Comparison of ENCODE assay signal across 8 mouse cellular contexts in the genomic region with DNA sequence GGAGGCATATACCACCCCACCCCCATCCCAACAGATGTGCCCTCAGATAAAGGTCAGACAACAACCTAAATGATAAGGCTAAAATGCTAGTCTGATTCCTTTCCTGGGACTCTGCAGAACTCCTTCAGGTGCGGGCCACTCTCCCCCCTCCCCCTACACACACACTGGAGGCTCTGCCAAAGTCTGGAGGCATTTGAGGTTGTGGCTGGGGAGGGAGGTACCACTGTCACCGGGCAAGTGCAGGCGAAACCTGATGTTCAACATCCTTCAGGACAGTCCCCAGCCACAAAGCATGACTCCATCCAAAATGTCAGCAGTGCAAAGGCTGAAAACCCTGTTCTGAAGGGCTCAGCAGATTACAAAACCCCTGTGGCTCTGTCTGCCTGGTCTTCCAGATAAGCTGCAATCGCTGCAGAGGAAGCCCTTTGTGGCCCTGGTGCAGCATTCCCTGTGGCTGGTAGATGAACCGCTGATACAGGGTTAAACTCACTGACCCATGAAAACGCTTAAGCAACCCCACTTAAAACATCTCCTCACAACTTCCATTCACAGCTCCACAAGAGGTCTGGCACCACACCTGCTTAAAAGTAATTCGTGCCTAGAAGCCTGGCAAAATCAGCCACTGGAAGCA.
A peak's percentile ranks its signal among the peaks of the same experiment; 100 is the strongest.
DNase-seq lines count a peak whose midpoint lies in the region; ATAC-seq lines count a peak whose summit lies in the region.

No protein-coding gene starts in this region.

- no peaks in the 10 kb centered on the region for H3K9me3 ChIP-seq in heart, embryonic 11.5 days (replicated peaks; ENCODE audit: control insufficient read depth, low read length)
- no peaks in the 10 kb centered on the region for H3K9me3 ChIP-seq in embryonic facial prominence, embryonic 10.5 days
- H3K9me3 ChIP-seq in intestine, embryonic 16.5 days (ENCODE audit: control insufficient read depth, low read length), result no peaks in the 10 kb centered on the region

- H3K27ac ChIP-seq in heart, embryonic 11.5 days (ENCODE audit: low read depth, low read length), result peak overlapping the region; percentile 65
- peak overlapping the region; percentile 71 for H3K27ac ChIP-seq in embryonic facial prominence, embryonic 10.5 days (replicated peaks)
- H3K27ac ChIP-seq in intestine, embryonic 16.5 days (ENCODE audit: low read length), result peak overlapping the region; percentile 21; the same call in 1 of the 2 replicates

- intact Hi-C loops in left cerebral cortex, postnatal 10 days (cut with DNase I), result no loop called here

- WGBS in heart, embryonic 11.5 days (ENCODE audit: insufficient replicate concordance), result 2% methylated on average over 7 of the region's 7 CpGs
- WGBS in embryonic facial prominence, embryonic 10.5 days, result 1% methylated on average over 7 of the region's 7 CpGs
- WGBS in intestine, embryonic 16.5 days, result 20% methylated on average over 7 of the region's 7 CpGs

- peaks cover 65% of the 10 kb centered on the region for H3K4me1 ChIP-seq in heart, embryonic 11.5 days (ENCODE audit: control insufficient read depth, insufficient read depth, low read length)
- peaks cover 63% of the 10 kb centered on the region for H3K4me1 ChIP-seq in embryonic facial prominence, embryonic 10.5 days
- H3K4me1 ChIP-seq in intestine, embryonic 16.5 days (ENCODE audit: control insufficient read depth, insufficient read depth, low read length), result peaks cover 44% of the 10 kb centered on the region

- ATAC-seq in heart, embryonic 11.5 days (replicated peaks; ENCODE audit: insufficient number of reproducible peaks, low FRiP score, low TSS enrichment), result no peak; the same call in 1 of the 2 replicates
- no peak for ATAC-seq in intestine, embryonic 16.5 days

- no peaks in the 10 kb centered on the region for H3K27me3 ChIP-seq in heart, embryonic 11.5 days (ENCODE audit: control insufficient read depth, insufficient read depth, low read length)
- 0 out of 2 replicates have a peak, but pooled peaks cover 6% of the 10 kb centered on the region for H3K27me3 ChIP-seq in embryonic facial prominence, embryonic 10.5 days (replicated peaks; ENCODE audit: low read depth, poor library complexity, severe bottlenecking)
- H3K27me3 ChIP-seq in intestine, embryonic 16.5 days (replicated peaks; ENCODE audit: control insufficient read depth, insufficient read depth, low read length), result no peaks in the 10 kb centered on the region

- peak overlapping the region; percentile 63 for H3K4me2 ChIP-seq in heart, embryonic 11.5 days
- H3K4me2 ChIP-seq in intestine, embryonic 16.5 days (ENCODE audit: low read depth, low read length), result peak overlapping the region; percentile 67

- H3K9ac ChIP-seq in heart, embryonic 11.5 days (ENCODE audit: low read depth, low read length), result peak overlapping the region; percentile 34; the same call in 1 of the 2 replicates
- 0 out of 2 replicates have a peak overlapping the region, but pooled peaks have one; percentile 30 for H3K9ac ChIP-seq in intestine, embryonic 16.5 days (ENCODE audit: low read depth, low read length)

- DNase-seq in heart, adult 8-10 months (ENCODE audit: low spot score), result no peak
- DNase-seq in embryonic facial prominence, embryonic 10.5 days (ENCODE audit: low spot score), result peak; percentile 39
- peak; percentile 66 to 76 for DNase-seq in lung, adult 18-20 months
- DNase-seq in retina, postnatal 1 day, result peak; percentile 62
- DNase-seq in left cerebral cortex, postnatal 10 days (ENCODE audit: extremely low spot score in 1 of 2, low spot score in 2 of 2), result no peak
- DNase-seq in right cerebral cortex, adult 2 months (ENCODE audit: low spot score in 2 of 2), result no peak

- no peaks in the 10 kb centered on the region for H3K36me3 ChIP-seq in heart, embryonic 11.5 days (ENCODE audit: control insufficient read depth, insufficient read depth, low read length)
- H3K36me3 ChIP-seq in embryonic facial prominence, embryonic 10.5 days (replicated peaks), result no peaks in the 10 kb centered on the region; the same call in 1 of the 2 replicates
- H3K36me3 ChIP-seq in intestine, embryonic 16.5 days (ENCODE audit: control insufficient read depth, insufficient read depth, low read length), result no peaks in the 10 kb centered on the region

- H3K4me3 ChIP-seq in heart, embryonic 11.5 days (ENCODE audit: low read depth, low read length), result peak overlapping the region; percentile 21
- H3K4me3 ChIP-seq in embryonic facial prominence, embryonic 10.5 days, result peak overlapping the region; percentile 58
- peak overlapping the region; percentile 50 for H3K4me3 ChIP-seq in intestine, embryonic 16.5 days (ENCODE audit: low read length)

Comparison
In these comparisons a context has a peak if more than half of its experiments do, and no peak if none do; other contexts are left out.
1. H3K27ac ChIP-seq: peak in every context shown above with its lines; median percentile 71 in embryonic facial prominence, embryonic 10.5 days; 65 in heart, embryonic 11.5 days; 21 in intestine, embryonic 16.5 days.
2. DNase-seq: peak in embryonic facial prominence, embryonic 10.5 days (single experiment), lung, adult 18-20 months (2 of 2) and retina, postnatal 1 day (single experiment); none in heart, adult 8-10 months (single experiment), left cerebral cortex, postnatal 10 days (0 of 2) and right cerebral cortex, adult 2 months (0 of 2).
3. Peak in every context shown above with its lines, with median percentiles within 50 percentile points of each other: H3K4me3 ChIP-seq.